Mouse (Mus musculus) hindbrain, embryonic 10.5 days (tissue): ENCODE data around the gene Cdkn2c. TPM values are rescaled to one million over a fixed set of nuclear protein-coding genes. Genes with fewer than 3 reads are reported as not detected.

Experiments
- DNase-seq: peaks from one replicate; pipeline ENCODE4 v3.0.0-alpha.2; 2017; ENCODE audit warnings: low spot score
- H3K27ac ChIP-seq: fragments of 300-500 bp; sonication (generic); 2 replicates; pipeline ENCODE4 v1.5.1; 2016; ENCODE audit warnings: mild to moderate bottlenecking, moderate library complexity
- H3K27me3 ChIP-seq: fragments of 300-500 bp; sonication (generic); 2 replicates; pipeline ENCODE4 v1.6.1; 2016; ENCODE audit warnings: mild to moderate bottlenecking; ENCODE audit not compliant: poor library complexity, insufficient read depth, severe bottlenecking
- H3K36me3 ChIP-seq: fragments of 300-500 bp; sonication (generic); 2 replicates; pipeline ENCODE4 v1.6.1; 2016; ENCODE audit warnings: mild to moderate bottlenecking, moderate library complexity
- H3K4me1 ChIP-seq: fragments of 300-500 bp; sonication (generic); replicated peaks from 2 replicates; pipeline ENCODE4 v1.6.1; 2016; ENCODE audit warnings: mild to moderate bottlenecking
- H3K4me3 ChIP-seq: fragments of 300-500 bp; sonication (generic); 2 replicates; pipeline ENCODE4 v1.5.1; 2016; ENCODE audit warnings: mild to moderate bottlenecking, moderate library complexity
- H3K9me3 ChIP-seq: fragments of 300-500 bp; sonication (generic); 2 replicates; pipeline ENCODE4 v1.6.1; 2016; ENCODE audit warnings: mild to moderate bottlenecking, moderate library complexity
- WGBS: fragments of 180-500 bp; shearing (Covaris S2); methylation state at CpG from one replicate; pipeline ENCODE4 v1.1.7; 2016; 5-methylcytosine and 5-hydroxymethylcytosine counted together
- polyA plus RNA-seq: library from polyadenylated mRNA; unstranded; fragments of >200 nt; fragmentation: Nextera tagmentation; extraction: Ambion mirVana; gene quantifications from 2 replicates; pipeline ENCODE4 v1.2.1, GENCODE M21; 2016

Cdkn2c gene
- polyA plus RNA-seq, 1 experiment from 2014 or later: 4.2 TPM

DNA sequence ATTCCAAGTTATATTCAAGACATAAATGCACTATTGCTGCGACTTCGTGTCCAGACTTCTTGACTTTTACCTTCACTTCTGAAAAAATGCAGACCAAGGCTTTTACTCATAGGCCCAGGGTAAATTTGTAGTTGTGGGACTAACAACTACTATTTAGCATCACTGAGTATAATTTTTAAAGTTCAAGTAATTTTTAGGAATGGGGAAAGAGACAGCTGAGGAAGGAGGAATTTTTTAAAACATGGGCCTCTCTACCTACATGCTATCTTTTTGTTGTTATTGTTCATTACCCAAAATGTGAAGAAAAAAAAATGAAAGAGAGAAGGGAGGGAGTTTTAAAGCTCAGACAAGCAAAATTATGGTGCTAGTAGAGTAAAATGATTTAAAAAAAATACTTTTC, 12.3 kb downstream of the Cdkn2c start:
- Histone ChIP-seq H3K27ac (no peak overlapping the region), H3K36me3 (no peaks in the 10 kb centered on the region), H3K4me1 (peaks cover 13% of the 10 kb centered on the region), H3K9me3 (no peaks in the 10 kb centered on the region), H3K27me3 (peaks cover 82% of the 10 kb centered on the region), H3K4me3 (no peak overlapping the region)
- DNase-seq: no peak
- 47% methylated on average over 2 of the region's 2 CpGs for WGBS

DNA sequence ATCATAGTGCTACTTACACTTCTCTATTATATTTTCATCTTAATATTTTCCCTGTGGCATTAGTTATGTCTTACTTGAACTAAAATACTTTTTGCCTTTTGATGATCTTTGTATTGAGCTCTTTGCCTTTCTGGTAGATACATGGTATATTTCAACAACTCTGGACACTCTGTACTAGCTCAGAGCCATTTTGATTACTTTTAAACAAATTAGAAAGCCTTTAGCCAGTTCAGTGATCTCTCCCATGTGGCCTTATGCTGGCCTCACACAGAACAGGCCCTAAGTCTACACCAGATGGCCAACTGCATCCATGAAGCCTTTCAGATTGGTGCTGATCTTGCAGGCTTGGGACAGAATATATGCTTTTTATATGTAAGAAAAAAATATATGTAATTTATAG, 13.7 kb downstream of the Cdkn2c start:
- Histone ChIP-seq H3K9me3 (no peaks in the 10 kb centered on the region), H3K4me3 (no peak overlapping the region), H3K36me3 (no peaks in the 10 kb centered on the region), H3K4me1 (peaks cover 13% of the 10 kb centered on the region), H3K27me3 (peaks cover 68% of the 10 kb centered on the region), H3K27ac (no peak overlapping the region)
- DNase-seq: no peak

DNA sequence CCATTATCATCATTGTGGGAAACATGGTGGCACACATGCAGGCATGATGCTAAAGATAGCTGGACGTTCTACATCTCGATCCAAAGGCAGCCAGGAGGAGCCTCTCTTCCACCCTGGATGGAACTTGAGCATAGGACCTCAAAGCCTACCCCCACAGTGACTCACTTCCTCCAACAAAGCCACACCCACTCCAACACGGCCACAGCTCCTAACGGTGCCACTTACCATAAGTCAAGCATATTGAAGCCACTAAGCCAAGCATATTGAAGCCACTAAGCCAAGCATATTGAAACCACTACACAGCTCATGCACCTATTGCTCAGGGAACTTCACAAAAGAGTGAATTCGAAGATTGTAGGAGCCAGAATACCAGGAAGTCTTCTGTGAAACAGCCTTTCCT, 17.7 kb downstream of the Cdkn2c start:
- no peak for DNase-seq
- Histone ChIP-seq H3K27me3 (peaks cover 29% of the 10 kb centered on the region), H3K36me3 (no peaks in the 10 kb centered on the region), H3K4me3 (no peak overlapping the region), H3K4me1 (no peaks in the 10 kb centered on the region), H3K9me3 (no peaks in the 10 kb centered on the region), H3K27ac (no peak overlapping the region)
- WGBS: 88% methylated on average over 5 of the region's 5 CpGs

DNA sequence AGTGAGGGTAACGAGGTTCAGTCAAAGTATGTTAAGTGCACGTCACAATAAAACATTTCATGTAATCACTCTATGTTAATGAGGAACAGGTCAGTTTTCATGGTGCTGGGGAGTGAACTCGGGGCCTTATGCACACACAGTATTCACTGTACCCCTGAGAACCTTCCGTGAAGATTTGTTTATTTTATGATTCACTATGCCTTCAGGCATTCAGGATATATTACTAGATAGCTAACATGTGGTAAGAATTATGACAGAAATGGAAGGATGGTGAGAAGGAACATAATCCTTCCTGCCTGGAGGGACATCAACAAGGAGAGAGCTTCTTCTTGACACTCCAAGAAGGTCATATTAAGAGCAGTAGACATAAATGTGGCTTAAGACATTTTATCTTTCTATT, 19.7 kb downstream of the Cdkn2c start:
- WGBS: 79% methylated on average over 4 of the region's 4 CpGs
- Histone ChIP-seq H3K4me3 (no peak overlapping the region), H3K9me3 (no peaks in the 10 kb centered on the region), H3K4me1 (no peaks in the 10 kb centered on the region), H3K27me3 (peaks cover 10% of the 10 kb centered on the region), H3K27ac (no peak overlapping the region), H3K36me3 (no peaks in the 10 kb centered on the region)
- DNase-seq: no peak

DNA sequence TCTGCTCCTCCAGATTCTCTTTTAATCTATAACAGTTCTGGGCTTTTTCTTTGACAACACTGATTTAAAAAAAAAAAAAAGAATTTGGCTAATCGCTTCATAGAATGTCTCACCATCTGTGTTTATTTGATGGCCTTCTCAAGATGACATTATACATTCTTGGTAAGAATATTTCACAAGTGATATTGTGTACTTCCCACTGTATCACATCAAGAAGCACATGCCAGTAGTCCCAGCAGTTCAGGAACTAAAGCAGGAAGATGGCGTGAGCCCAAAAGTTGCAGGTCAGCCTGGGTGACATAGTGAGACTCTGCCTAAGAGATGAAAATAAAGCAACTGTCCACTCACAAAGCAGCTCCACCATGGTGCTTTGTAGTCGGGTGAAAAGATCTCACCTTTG, 25.5 kb downstream of the Cdkn2c start:
- DNase-seq: no peak
- Histone ChIP-seq H3K27me3 (no peaks in the 10 kb centered on the region), H3K9me3 (no peaks in the 10 kb centered on the region), H3K4me3 (no peak overlapping the region), H3K4me1 (no peaks in the 10 kb centered on the region), H3K27ac (no peak overlapping the region), H3K36me3 (no peaks in the 10 kb centered on the region)
- 82% methylated on average over 3 of the region's 3 CpGs for WGBS

DNA sequence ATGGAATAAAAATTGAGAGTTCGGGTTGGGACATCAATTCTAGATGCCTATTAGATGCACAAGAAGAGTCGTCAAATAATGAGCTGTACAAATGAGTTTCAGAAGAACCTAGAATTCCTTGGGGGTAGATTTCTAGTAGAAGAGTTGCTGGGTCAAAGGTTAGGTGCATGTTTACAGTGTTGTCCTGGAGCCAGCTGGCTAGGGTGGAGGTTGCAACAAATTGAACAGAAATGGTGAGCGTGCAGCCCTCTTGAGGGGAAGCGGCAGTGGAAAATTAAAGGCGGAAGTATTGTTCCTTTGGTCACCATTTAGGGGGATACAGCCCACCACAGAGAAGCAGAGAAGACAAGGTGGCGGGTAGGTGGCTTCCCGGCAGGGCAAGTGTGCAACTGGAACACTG, 26.8 kb downstream of the Cdkn2c start:
- no peak overlapping the region for H3K27ac ChIP-seq
- no peaks in the 10 kb centered on the region for H3K36me3 ChIP-seq
- WGBS: 87% methylated on average over 7 of the region's 7 CpGs
- no peak overlapping the region for H3K4me3 ChIP-seq
- no peaks in the 10 kb centered on the region for H3K4me1 ChIP-seq
- no peaks in the 10 kb centered on the region for H3K27me3 ChIP-seq
- no peaks in the 10 kb centered on the region for H3K9me3 ChIP-seq
- DNase-seq: no peak

DNA sequence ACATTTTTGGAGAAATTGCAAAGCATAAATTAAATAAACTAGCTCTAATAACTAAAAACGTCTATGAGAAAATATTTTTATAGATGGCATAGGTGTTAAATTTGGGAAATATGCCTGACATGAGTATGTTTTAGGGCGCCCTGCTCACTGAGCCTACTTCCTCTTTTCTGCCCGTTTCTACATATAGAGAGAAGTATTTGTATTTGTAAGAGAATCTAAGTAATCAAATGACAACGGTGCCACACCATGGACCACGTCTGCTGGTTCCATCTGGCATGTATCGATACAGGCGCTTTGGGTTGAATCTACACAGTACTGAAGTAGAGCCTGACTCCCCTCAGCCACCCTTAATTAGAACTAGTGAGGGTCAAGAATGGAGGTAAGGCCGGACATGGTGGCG, 27.6 kb downstream of the Cdkn2c start:
- no peak overlapping the region for H3K4me3 ChIP-seq
- no peaks in the 10 kb centered on the region for H3K36me3 ChIP-seq
- no peak for DNase-seq
- H3K9me3 ChIP-seq: no peaks in the 10 kb centered on the region
- 91% methylated on average over 9 of the region's 9 CpGs for WGBS
- H3K27me3 ChIP-seq: no peaks in the 10 kb centered on the region
- H3K4me1 ChIP-seq: no peaks in the 10 kb centered on the region
- no peak overlapping the region for H3K27ac ChIP-seq

DNA sequence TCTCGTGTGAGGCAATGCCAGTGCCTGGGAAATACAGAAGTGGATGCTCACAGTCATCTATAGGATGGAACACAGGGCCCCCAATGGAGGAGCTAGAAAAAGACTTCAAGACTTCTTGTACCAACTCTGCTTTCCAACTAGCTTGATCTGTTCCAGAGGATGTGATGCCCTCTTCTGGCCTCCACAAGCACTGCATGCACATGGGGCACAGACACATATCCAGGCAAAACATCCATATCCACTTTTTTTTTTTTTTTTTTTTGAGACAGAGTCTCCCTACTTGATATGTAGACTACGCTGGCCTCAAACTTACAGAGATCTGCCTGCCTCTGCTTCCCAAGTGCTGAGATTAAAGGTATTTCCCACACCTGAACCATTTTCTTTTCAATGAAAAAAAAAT, 32.0 kb downstream of the Cdkn2c start:
- no peaks in the 10 kb centered on the region for H3K36me3 ChIP-seq
- 91% methylated on average over 2 of the region's 2 CpGs for WGBS
- no peak for DNase-seq
- H3K4me3 ChIP-seq: no peak overlapping the region
- H3K9me3 ChIP-seq: no peaks in the 10 kb centered on the region
- no peaks in the 10 kb centered on the region for H3K27me3 ChIP-seq
- H3K4me1 ChIP-seq: no peaks in the 10 kb centered on the region
- no peak overlapping the region for H3K27ac ChIP-seq

DNA sequence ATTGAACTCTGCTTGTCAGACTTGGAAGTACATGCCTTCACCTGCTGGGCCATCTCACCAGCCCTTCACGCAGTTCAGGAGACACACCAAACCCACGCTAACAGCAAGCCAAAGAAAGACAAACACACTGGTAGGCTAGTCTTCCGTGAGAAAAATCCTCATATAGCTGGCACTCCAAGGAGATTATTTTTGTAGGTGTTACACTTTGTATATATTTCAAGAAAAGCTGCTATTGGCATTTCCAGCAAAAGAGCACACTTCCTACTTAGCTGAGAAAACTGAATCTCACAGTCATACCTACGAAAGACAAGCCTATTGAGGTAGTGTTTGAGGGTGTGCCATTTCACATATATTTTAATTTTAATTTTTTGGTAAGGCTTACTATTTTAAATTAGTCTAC, 36.0 kb downstream of the Cdkn2c start:
- Histone ChIP-seq H3K4me1 (no peaks in the 10 kb centered on the region), H3K4me3 (no peak overlapping the region), H3K9me3 (no peaks in the 10 kb centered on the region), H3K36me3 (no peaks in the 10 kb centered on the region), H3K27ac (no peak overlapping the region), H3K27me3 (no peaks in the 10 kb centered on the region)
- WGBS: 77% methylated on average over 4 of the region's 4 CpGs
- no peak for DNase-seq

DNA sequence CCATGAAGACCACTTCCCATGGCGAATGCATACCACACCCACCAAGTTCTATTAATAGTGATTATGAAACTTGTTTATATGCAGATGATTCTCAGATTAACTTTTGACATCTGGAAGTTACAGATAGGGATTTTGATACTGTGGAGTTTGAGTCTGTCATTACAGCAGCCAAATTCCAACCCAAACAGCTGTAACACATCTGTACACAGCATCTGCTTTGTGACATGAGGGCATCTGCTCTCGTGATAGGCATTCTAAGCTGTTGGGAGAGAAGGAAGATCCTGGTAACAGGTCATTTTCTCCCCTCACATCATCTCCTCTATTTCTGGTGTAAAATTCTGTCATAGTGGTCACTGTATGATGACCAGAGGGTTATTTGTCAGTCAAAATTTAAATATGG, 36.8 kb downstream of the Cdkn2c start:
- Histone ChIP-seq H3K9me3 (no peaks in the 10 kb centered on the region), H3K4me3 (no peak overlapping the region), H3K27ac (no peak overlapping the region), H3K4me1 (no peaks in the 10 kb centered on the region), H3K27me3 (no peaks in the 10 kb centered on the region), H3K36me3 (no peaks in the 10 kb centered on the region)
- WGBS: 76% methylated on average over 2 of the region's 2 CpGs
- no peak for DNase-seq

DNA sequence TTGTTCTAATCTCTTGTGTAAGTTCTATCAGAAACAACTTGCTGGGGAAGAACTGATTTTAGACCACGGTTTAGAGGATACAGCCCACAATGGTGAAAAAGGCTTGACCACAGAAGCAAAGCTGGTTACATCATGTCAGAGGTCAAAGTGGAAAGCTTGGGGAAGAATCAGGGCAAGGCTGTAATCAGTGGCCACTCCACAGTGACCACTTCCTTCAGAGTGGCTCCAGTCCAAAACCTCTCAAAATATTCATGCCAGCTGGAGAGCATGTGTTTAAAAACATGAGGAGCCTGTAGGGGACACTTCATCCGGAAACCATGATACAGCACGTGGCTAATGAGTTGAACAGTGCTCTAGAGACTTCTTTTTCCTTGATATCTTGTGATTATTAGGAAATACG, 54.4 kb downstream of the Cdkn2c start:
- WGBS: 83% methylated on average over 4 of the region's 4 CpGs
- no peak overlapping the region for H3K4me3 ChIP-seq
- H3K9me3 ChIP-seq: no peaks in the 10 kb centered on the region
- H3K27ac ChIP-seq: no peak overlapping the region
- no peak for DNase-seq
- no peaks in the 10 kb centered on the region for H3K27me3 ChIP-seq
- H3K4me1 ChIP-seq: no peaks in the 10 kb centered on the region
- H3K36me3 ChIP-seq: no peaks in the 10 kb centered on the region

Other genes with a start within 250 kb of the Cdkn2c start
- gene Rnf11, start 182.5 kb downstream of the Cdkn2c start, polyA plus RNA-seq: 23.4 and 30.3 TPM in 2 replicates
- not detected in 2 replicates for gene 4930522H14Rik, start 135.9 kb downstream of the Cdkn2c start, polyA plus RNA-seq
- gene Faf1, start 9.4 kb upstream of the Cdkn2c start, polyA plus RNA-seq: 29.4 and 32.5 TPM in 2 replicates